Mouse (Mus musculus) right cerebral cortex, postnatal 36 days (tissue): Measurements from ENCODE around the gene Crip2.
A peak's percentile ranks its signal among the peaks of the same experiment; 100 is the strongest.

Experiments used
- DNase-seq, 2 experiments: peaks; one replicate each; pipeline ENCODE4 v3.0.0; 2022; ENCODE audit warnings: low spot score in 2 of 2, mixed read lengths in 1 of 2

Crip2 gene

GRCm38 (mm10) chr12:113139908-113140615 is at the start of gene Crip2:
Gene Crip2 (plus strand): TSS chr12:113140236.
- peak; percentile 96 for DNase-seq

GRCm38 (mm10) chr12:113097040-113097439 is 43.0 kb upstream of the Crip2 start:
- DNase-seq = no peak

- no peak for DNase-seq
These were observed 42.2 kb upstream of the Crip2 start, which contains the start of gene Mta1 for GRCm38 (mm10) chr12:113097749-113098281. Gene Mta1 (plus strand): TSS chr12:113098278.

GRCm38 (mm10) chr12:113098530-113099151 is 41.4 kb upstream of the Crip2 start:
- DNase-seq = no peak

GRCm38 (mm10) chr12:113099470-113100237 is 40.4 kb upstream of the Crip2 start:
- DNase-seq = no peak

GRCm38 (mm10) chr12:113100448-113101076 is 39.5 kb upstream of the Crip2 start:
- no peak for DNase-seq

- no peak for DNase-seq
These were observed 38.6 kb upstream of the Crip2 start for GRCm38 (mm10) chr12:113101251-113101960.

GRCm38 (mm10) chr12:113102461-113102860 is 37.6 kb upstream of the Crip2 start:
- DNase-seq = no peak

- DNase-seq = no peak
These were observed 36.1 kb upstream of the Crip2 start for GRCm38 (mm10) chr12:113103846-113104451.

GRCm38 (mm10) chr12:113106386-113106785 is 33.6 kb upstream of the Crip2 start:
- no peak for DNase-seq

- DNase-seq = no peak
These were observed 32.5 kb upstream of the Crip2 start for GRCm38 (mm10) chr12:113107431-113108124.

- DNase-seq = no peak
These were observed 31.3 kb upstream of the Crip2 start for GRCm38 (mm10) chr12:113108528-113109283.

- DNase-seq = no peak
These were observed 30.2 kb upstream of the Crip2 start for GRCm38 (mm10) chr12:113109801-113110200.

GRCm38 (mm10) chr12:113114141-113114540 is 25.9 kb upstream of the Crip2 start:
- no peak for DNase-seq

GRCm38 (mm10) chr12:113114856-113115538 is 25.0 kb upstream of the Crip2 start:
- DNase-seq = no peak

GRCm38 (mm10) chr12:113119516-113120410 is 20.3 kb upstream of the Crip2 start:
- peak in 1 of 2 experiments; percentile 57 for DNase-seq

- no peak for DNase-seq
These were observed 15.3 kb upstream of the Crip2 start for GRCm38 (mm10) chr12:113124726-113125125.

GRCm38 (mm10) chr12:113130732-113131131 is 9.3 kb upstream of the Crip2 start:
- no peak for DNase-seq
